Mouse (Mus musculus) CH12.LX (cell line): ENCODE results near the gene Sowaha. TPM values are rescaled to one million over a fixed set of nuclear protein-coding genes. Genes with fewer than 3 reads are reported as not detected.

Experiments
- DNase-seq: peaks from one replicate; pipeline ENCODE4 v3.0.0-alpha.2; 2013; ENCODE audit errors: extremely low read depth
- H3K27ac ChIP-seq: 2 replicates; pipeline ENCODE4 v1.5.1; 2012; ENCODE audit warnings: low read depth, mild to moderate bottlenecking, control low read depth, moderate library complexity; ENCODE audit not compliant: insufficient read depth
- H3K27me3 ChIP-seq: replicated peaks from 2 replicates; pipeline ENCODE3; 2012; ENCODE audit warnings: inconsistent platforms
- H3K36me3 ChIP-seq, 2 experiments: replicated peaks in 1 of 2; 2 replicates each; pipeline versions ENCODE3 to v1.6.1; 2012; ENCODE audit warnings: inconsistent platforms in 1 of 2, low read length in 1 of 2, mild to moderate bottlenecking in 1 of 2, mixed read lengths in 1 of 2, moderate library complexity in 1 of 2; ENCODE audit not compliant: control insufficient read depth in 1 of 2, insufficient read depth in 1 of 2
- H3K4me1 ChIP-seq, 2 experiments: 2 replicates each; pipeline ENCODE4 v1.6.1; 2012; ENCODE audit warnings: inconsistent platforms in 1 of 2, moderate library complexity in 1 of 2; ENCODE audit not compliant: insufficient read depth in 2 of 2, control insufficient read depth in 1 of 2
- H3K4me2 ChIP-seq: 2 replicates; pipeline ENCODE4 v1.6.1; 2012; ENCODE audit warnings: low read depth, mild to moderate bottlenecking, control low read depth; ENCODE audit not compliant: poor library complexity, insufficient read depth, severe bottlenecking
- H3K4me3 ChIP-seq, 3 experiments: fragments of 150-350 bp in 1 of 3; sonication (generic) in 1 of 3; replicated peaks in 1 of 3; 2 replicates each; pipeline versions ENCODE3 to v1.5.1; 2011 to 2012; ENCODE audit warnings: low read depth in 2 of 3, low read length in 2 of 3, mild to moderate bottlenecking in 2 of 3, moderate library complexity in 2 of 3, control low read depth in 1 of 3, improper control_type of control experiment in 1 of 3, inconsistent platforms in 1 of 3, mixed read lengths in 1 of 3; ENCODE audit not compliant: poor library complexity in 1 of 3
- H3K79me2 ChIP-seq: replicated peaks from 2 replicates; pipeline ENCODE4 v1.6.1; 2012; ENCODE audit warnings: mild to moderate bottlenecking, moderate library complexity; ENCODE audit not compliant: control insufficient read depth, poor library complexity, insufficient read depth, severe bottlenecking; ENCODE audit errors: extremely low read depth
- H3K9ac ChIP-seq: 2 replicates; pipeline ENCODE4 v1.6.1; 2012; ENCODE audit warnings: low read depth, mild to moderate bottlenecking, control low read depth, moderate library complexity; ENCODE audit not compliant: insufficient read depth
- H3K9me3 ChIP-seq: replicated peaks from 2 replicates; pipeline ENCODE3; 2012; ENCODE audit warnings: low read length, inconsistent platforms, mixed read lengths
- BHLHE40 ChIP-seq: IDR thresholded peaks from 2 replicates; pipeline ENCODE4 v1.6.1; 2011; ENCODE audit warnings: mild to moderate bottlenecking, low read depth, low read length, improper control_type of control experiment
- CHD1 ChIP-seq: IDR thresholded peaks from 2 replicates; pipeline ENCODE4 v1.6.1; 2012; ENCODE audit warnings: low read depth, low read length, improper control_type of control experiment, inconsistent platforms
- CHD2 ChIP-seq: IDR thresholded peaks from 2 replicates; pipeline ENCODE4 v1.6.1; 2011; ENCODE audit warnings: low read length, improper control_type of control experiment
- CTCF ChIP-seq, 2 experiments: IDR thresholded peaks in 1 of 2; conservative IDR thresholded peaks in 1 of 2; 2 replicates each; pipeline ENCODE4 v1.5.1; 2011 to 2012; ENCODE audit warnings: low read depth in 2 of 2, low read length in 2 of 2, improper control_type of control experiment in 1 of 2, inconsistent platforms in 1 of 2, mild to moderate bottlenecking in 1 of 2, moderate library complexity in 1 of 2
- E2F4 ChIP-seq: IDR thresholded peaks from 2 replicates; pipeline ENCODE4 v1.6.1; 2011; ENCODE audit warnings: low read depth, low read length, improper control_type of control experiment; ENCODE audit not compliant: insufficient replicate concordance
- ELF1 ChIP-seq: IDR thresholded peaks from 2 replicates; pipeline ENCODE4 v1.6.1; 2014; ENCODE audit warnings: low read depth, mild to moderate bottlenecking, inconsistent platforms, low read length, improper control_type of control experiment
- EP300 ChIP-seq: IDR thresholded peaks from 2 replicates; pipeline ENCODE4 v1.6.1; 2011; ENCODE audit warnings: low read length, improper control_type of control experiment
- ETS1 ChIP-seq: conservative IDR thresholded peaks from 2 replicates; pipeline ENCODE4 v1.6.1; 2012; ENCODE audit warnings: low read depth, mild to moderate bottlenecking, inconsistent platforms, low read length, improper control_type of control experiment, moderate library complexity
- GABPA ChIP-seq: IDR thresholded peaks from 2 replicates; pipeline ENCODE4 v1.6.1; 2012; ENCODE audit warnings: low read depth, low read length, improper control_type of control experiment, inconsistent platforms; ENCODE audit not compliant: insufficient replicate concordance
- HCFC1 ChIP-seq: IDR thresholded peaks from 2 replicates; pipeline ENCODE4 v1.6.1; 2012; ENCODE audit warnings: low read depth, mild to moderate bottlenecking, inconsistent platforms, low read length, improper control_type of control experiment
- IRF4 ChIP-seq: IDR thresholded peaks from 2 replicates; pipeline ENCODE4 v1.6.1; 2014; ENCODE audit warnings: low read depth, mild to moderate bottlenecking, inconsistent platforms, low read length, improper control_type of control experiment
- JUN ChIP-seq: IDR thresholded peaks from 2 replicates; pipeline ENCODE4 v1.6.1; 2011; ENCODE audit warnings: low read depth, mild to moderate bottlenecking, low read length, improper control_type of control experiment, moderate library complexity; ENCODE audit not compliant: insufficient read depth
- JUND ChIP-seq: conservative IDR thresholded peaks from 2 replicates; pipeline ENCODE4 v1.6.1; 2011; ENCODE audit warnings: low read depth, low read length, improper control_type of control experiment
- KAT2A ChIP-seq: IDR thresholded peaks from 2 replicates; pipeline ENCODE4 v1.6.1; 2012; ENCODE audit warnings: low read length, improper control_type of control experiment, inconsistent platforms; ENCODE audit not compliant: insufficient replicate concordance
- MAFK ChIP-seq: IDR thresholded peaks from 2 replicates; pipeline ENCODE4 v1.6.1; 2011; ENCODE audit warnings: low read length, improper control_type of control experiment; ENCODE audit not compliant: insufficient replicate concordance
- MAX ChIP-seq: IDR thresholded peaks from 2 replicates; pipeline ENCODE4 v1.6.1; 2011; ENCODE audit warnings: low read length, improper control_type of control experiment
- MAZ ChIP-seq: IDR thresholded peaks from 2 replicates; pipeline ENCODE4 v1.6.1; 2012; ENCODE audit warnings: low read depth, mild to moderate bottlenecking, inconsistent platforms, low read length, improper control_type of control experiment, moderate library complexity
- MEF2A ChIP-seq: IDR thresholded peaks from 2 replicates; pipeline ENCODE4 v1.6.1; 2014; ENCODE audit warnings: low read depth, mild to moderate bottlenecking, inconsistent platforms, low read length, improper control_type of control experiment, borderline replicate concordance
- MXI1 ChIP-seq: IDR thresholded peaks from 2 replicates; pipeline ENCODE4 v1.6.1; 2011; ENCODE audit warnings: mild to moderate bottlenecking, low read depth, low read length, improper control_type of control experiment
- MYC ChIP-seq: IDR thresholded peaks from 2 replicates; pipeline ENCODE4 v1.6.1; 2011; ENCODE audit warnings: low read depth, mild to moderate bottlenecking, improper control_type of control experiment, low read length
- NELFE ChIP-seq: IDR thresholded peaks from 2 replicates; pipeline ENCODE4 v1.6.1; 2011; ENCODE audit warnings: low read depth, low read length, improper control_type of control experiment
- PAX5 ChIP-seq: IDR thresholded peaks from 2 replicates; pipeline ENCODE4 v1.6.1; 2012; ENCODE audit warnings: low read length, inconsistent platforms, mixed read lengths
- RAD21 ChIP-seq: IDR thresholded peaks from 2 replicates; pipeline ENCODE4 v1.6.1; 2011; ENCODE audit warnings: low read depth, mild to moderate bottlenecking, low read length, improper control_type of control experiment, moderate library complexity
- SIN3A ChIP-seq: IDR thresholded peaks from 2 replicates; pipeline ENCODE4 v1.6.1; 2012; ENCODE audit warnings: low read length, improper control_type of control experiment, inconsistent platforms
- SMC3 ChIP-seq: IDR thresholded peaks from 2 replicates; pipeline ENCODE4 v1.6.1; 2011; ENCODE audit warnings: low read depth, low read length, improper control_type of control experiment
- TBP ChIP-seq: conservative IDR thresholded peaks from 2 replicates; pipeline ENCODE4 v1.6.1; 2011; ENCODE audit warnings: low read depth, low read length, improper control_type of control experiment
- TCF12 ChIP-seq: IDR thresholded peaks from 2 replicates; pipeline ENCODE4 v1.6.1; 2014; ENCODE audit warnings: low read depth, mild to moderate bottlenecking, inconsistent platforms, low read length, improper control_type of control experiment
- USF1 ChIP-seq: IDR thresholded peaks from 2 replicates; pipeline ENCODE4 v1.6.1; 2014; ENCODE audit warnings: low read depth, mild to moderate bottlenecking, inconsistent platforms, low read length, improper control_type of control experiment
- ZC3H11A ChIP-seq: IDR thresholded peaks from 2 replicates; pipeline ENCODE4 v1.6.1; 2012; ENCODE audit warnings: low read depth, mild to moderate bottlenecking, inconsistent platforms, low read length, improper control_type of control experiment
- ZMIZ1 ChIP-seq: IDR thresholded peaks from 2 replicates; pipeline ENCODE4 v1.6.1; 2012; ENCODE audit warnings: low read depth, mild to moderate bottlenecking, inconsistent platforms, low read length, improper control_type of control experiment
- ZNF384 ChIP-seq: IDR thresholded peaks from 2 replicates; pipeline ENCODE4 v1.6.1; 2012; ENCODE audit warnings: low read depth, low read length, improper control_type of control experiment, inconsistent platforms
- dilution Hi-C: fragments of 300-500 bp; cut with MboI; formaldehyde crosslinking; loops from 2 replicates; pipeline ENCODE4 v1.14.3; 2020; ENCODE audit warnings: low sequenced_read_pairs; ENCODE audit not compliant: extremely low pct_unique_long_range_greater_than_20kb, extremely low pct_ligation_motif_present
- in situ Hi-C: fragments of 300-500 bp; cut with MboI; formaldehyde crosslinking; loops from 3 replicates; pipeline ENCODE4 v1.14.3; 2019; ENCODE audit warnings: low sequenced_read_pairs, low pct_ligation_motif_present, low pct_unique_long_range_greater_than_20kb, mixed read lengths
- polyA plus RNA-seq: library from polyadenylated mRNA; unstranded; fragments of >175 nt; gene quantifications from 2 replicates; pipeline ENCODE4 v1.2.1, GENCODE M21; 2012; ENCODE audit warnings: low read depth; ENCODE audit not compliant: insufficient read length
- total RNA-seq, 2 experiments: library from RNA; depleted of rRNA; stranded (reverse); fragments of 300-350 nt in 1 of 2; fragments of >200 nt in 1 of 2; gene quantifications; 2 replicates each; pipeline ENCODE4 v1.2.3; 2012 to 2014

Gene Sowaha
- total and polyA plus RNA-seq, 3 experiments: not detected

- in situ Hi-C loops: no loop called here
- H3K4me3 ChIP-seq: no peak overlapping the region
- TF ChIP-seq HCFC1 (no peak), ZNF384 (peak; percentile 69; the same call in 1 of the 2 replicates)
- TF ChIP-seq, all 38 proteins: peak for 1
- no peak overlapping the region for H3K27ac ChIP-seq
- no peaks in the 10 kb centered on the region for H3K27me3 ChIP-seq
- no peak for DNase-seq
- H3K4me1 ChIP-seq: peaks cover 18 to 72% of the 10 kb centered on the region in 2 experiments
- no peaks in the 10 kb centered on the region for H3K36me3 ChIP-seq
- no peak overlapping the region for H3K9ac ChIP-seq
- H3K9me3 ChIP-seq: no peaks in the 10 kb centered on the region
- no peak overlapping the region for H3K4me2 ChIP-seq
- no peaks in the 10 kb centered on the region for H3K79me2 ChIP-seq
- dilution Hi-C loops: no loop called here
These were observed 13.3 kb upstream of the Sowaha start for GRCm38 (mm10) chr11:53493243-53493955.

GRCm38 (mm10) chr11:53491954-53492401 lies 11.9 kb upstream of the Sowaha start:
- H3K27ac ChIP-seq: peak overlapping the region; percentile 68
- no peaks in the 10 kb centered on the region for H3K79me2 ChIP-seq
- no peaks in the 10 kb centered on the region for H3K36me3 ChIP-seq
- DNase-seq: peak; percentile 87
- in situ Hi-C loops (no loop called here), dilution Hi-C loops (no loop called here)
- H3K4me3 ChIP-seq: no peak overlapping the region
- H3K9me3 ChIP-seq: no peaks in the 10 kb centered on the region
- peak overlapping the region; percentile 16; the same call in 1 of the 2 replicates for H3K9ac ChIP-seq
- peaks cover 24 to 74% of the 10 kb centered on the region in 2 experiments for H3K4me1 ChIP-seq
- H3K4me2 ChIP-seq: peak overlapping the region; percentile 58
- H3K27me3 ChIP-seq: no peaks in the 10 kb centered on the region
- TF ChIP-seq USF1 (peak; percentile 83), ZMIZ1 (peak; percentile 48; the same call in 1 of the 2 replicates), CHD2 (peak; percentile 87), MYC (peak; percentile 74; the same call in 1 of the 2 replicates), MEF2A (peak; percentile 88), PAX5 (no peak), TBP (peak; percentile 31; the same call in 1 of the 2 replicates), KAT2A (no peak), SIN3A (peak; percentile 85; the same call in 1 of the 2 replicates), MAX (peak; percentile 88), GABPA (no peak), ZNF384 (peak; percentile 95), ZC3H11A (no peak), EP300 (peak; percentile 83), MXI1 (peak; percentile 82), TCF12 (peak; percentile 57; the same call in 1 of the 2 replicates), CTCF (conservative IDR thresholded peaks at IDR 0.05 in 1 of 2, IDR thresholded peaks at IDR 0.05 in 1 of 2; ENCODE audit: low read depth in 2 of 2, low read length in 2 of 2) (no peak), MAFK (peak; percentile 71; the same call in 1 of the 2 replicates), ETS1 (peak; percentile 92), BHLHE40 (peak; percentile 96), JUN (peak; percentile 95), NELFE (no peak), SMC3 (no peak), ELF1 (peak; percentile 72), MAZ (peak; percentile 70; the same call in 1 of the 2 replicates), CHD1 (no peak), E2F4 (0 out of 2 replicates have a peak, but pooled peaks have one; percentile 31), JUND (peak; percentile 82), RAD21 (no peak; the same call in 1 of the 2 replicates), IRF4 (peak; percentile 92)
